Mouse (Mus musculus) liver, embryonic 14.5 days (tissue): Measurements from ENCODE around the gene Actr1a. TPM values are rescaled to one million over a fixed set of nuclear protein-coding genes. Genes with fewer than 3 reads are reported as not detected.

Source experiments
- ATAC-seq: fragments of 200-750 bp; cut with Nextera tagmentation; 2 replicates; pipeline ENCODE4 v1.8.0; 2017; ENCODE audit warnings: moderate number of reproducible peaks, mild to moderate bottlenecking, moderate library complexity; ENCODE audit not compliant: insufficient read depth
- DNase-seq, 3 experiments: peaks; one replicate each; pipeline ENCODE4 v3.0.0-alpha.2; 2012 to 2013; ENCODE audit warnings: low read depth in 3 of 3, low spot score in 3 of 3
- H3K27ac ChIP-seq: fragments of 300-500 bp; sonication (generic); 2 replicates; pipeline ENCODE4 v1.5.1; 2014; ENCODE audit warnings: moderate library complexity, mild to moderate bottlenecking, control low read depth, inconsistent platforms
- H3K27me3 ChIP-seq: fragments of 300-500 bp; sonication (generic); 2 replicates; pipeline ENCODE4 v1.6.1; 2014; ENCODE audit warnings: mild to moderate bottlenecking, low read length, moderate library complexity; ENCODE audit not compliant: control insufficient read depth, insufficient read depth
- H3K36me3 ChIP-seq: fragments of 300-500 bp; sonication (generic); replicated peaks from 2 replicates; pipeline ENCODE4 v1.6.1; 2014; ENCODE audit warnings: low read depth; ENCODE audit not compliant: control insufficient read depth, insufficient read depth
- H3K4me1 ChIP-seq, 2 experiments: fragments of 200-500 bp in 1 of 2; fragments of 300-500 bp in 1 of 2; sonication (generic) in 1 of 2; replicated peaks; 2 replicates each; pipeline ENCODE4 v1.6.1; 2012 to 2014; ENCODE audit warnings: antibody characterized with exemption in 1 of 2, inconsistent platforms in 1 of 2, low read length in 1 of 2; ENCODE audit not compliant: control insufficient read depth in 2 of 2, insufficient read depth in 2 of 2
- H3K4me2 ChIP-seq: fragments of 300-500 bp; sonication (generic); 2 replicates; pipeline ENCODE4 v1.6.1; 2014; ENCODE audit warnings: low read depth, mild to moderate bottlenecking, control low read depth, moderate library complexity
- H3K4me3 ChIP-seq, 2 experiments: fragments of 200-500 bp in 1 of 2; fragments of 300-500 bp in 1 of 2; sonication (generic) in 1 of 2; 2 replicates each; pipeline ENCODE4 v1.5.1; 2012 to 2014; ENCODE audit warnings: low read depth in 2 of 2, low read length in 2 of 2, mild to moderate bottlenecking in 2 of 2, control low read depth in 1 of 2, inconsistent platforms in 1 of 2, moderate library complexity in 1 of 2; ENCODE audit not compliant: insufficient read depth in 1 of 2
- H3K9ac ChIP-seq: fragments of 300-500 bp; sonication (generic); replicated peaks from 2 replicates; pipeline ENCODE4 v1.6.1; 2014; ENCODE audit warnings: mild to moderate bottlenecking, control low read depth, moderate library complexity
- H3K9me3 ChIP-seq: fragments of 300-500 bp; sonication (generic); 2 replicates; pipeline ENCODE4 v1.6.1; 2016; ENCODE audit warnings: low read length, mixed read lengths; ENCODE audit not compliant: control insufficient read depth
- CTCF ChIP-seq: IDR thresholded peaks from 2 replicates; pipeline ENCODE4 v1.5.1; 2016; ENCODE audit warnings: antibody characterized with exemption, low read depth, control low read depth
- EP300 ChIP-seq: IDR thresholded peaks from 2 replicates; pipeline ENCODE4 v1.6.1; 2016; ENCODE audit warnings: antibody characterized with exemption, low read depth
- WGBS: fragments of 180-500 bp; shearing (Covaris S2); extraction: QIAGEN DNeasy Blood & Tissue Kit; methylation state at CpG from one replicate; pipeline ENCODE4 v1.1.7; 2014; ENCODE audit not compliant: insufficient replicate concordance; 5-methylcytosine and 5-hydroxymethylcytosine counted together
- polyA plus RNA-seq, 2 experiments: library from polyadenylated mRNA; depleted of rRNA in 1 of 2; stranded (reverse) in 1 of 2; unstranded in 1 of 2; fragments of >200 nt; fragmentation: Nextera tagmentation in 1 of 2; extraction: Ambion mirVana in 1 of 2; gene quantifications; 2 replicates each; pipeline versions ENCODE4 v1.2.1 to v1.2.3; 2012 to 2014

Gene Actr1a
- polyA plus RNA-seq, 2 experiments, result 28.1 to 47.0 TPM

DNA sequence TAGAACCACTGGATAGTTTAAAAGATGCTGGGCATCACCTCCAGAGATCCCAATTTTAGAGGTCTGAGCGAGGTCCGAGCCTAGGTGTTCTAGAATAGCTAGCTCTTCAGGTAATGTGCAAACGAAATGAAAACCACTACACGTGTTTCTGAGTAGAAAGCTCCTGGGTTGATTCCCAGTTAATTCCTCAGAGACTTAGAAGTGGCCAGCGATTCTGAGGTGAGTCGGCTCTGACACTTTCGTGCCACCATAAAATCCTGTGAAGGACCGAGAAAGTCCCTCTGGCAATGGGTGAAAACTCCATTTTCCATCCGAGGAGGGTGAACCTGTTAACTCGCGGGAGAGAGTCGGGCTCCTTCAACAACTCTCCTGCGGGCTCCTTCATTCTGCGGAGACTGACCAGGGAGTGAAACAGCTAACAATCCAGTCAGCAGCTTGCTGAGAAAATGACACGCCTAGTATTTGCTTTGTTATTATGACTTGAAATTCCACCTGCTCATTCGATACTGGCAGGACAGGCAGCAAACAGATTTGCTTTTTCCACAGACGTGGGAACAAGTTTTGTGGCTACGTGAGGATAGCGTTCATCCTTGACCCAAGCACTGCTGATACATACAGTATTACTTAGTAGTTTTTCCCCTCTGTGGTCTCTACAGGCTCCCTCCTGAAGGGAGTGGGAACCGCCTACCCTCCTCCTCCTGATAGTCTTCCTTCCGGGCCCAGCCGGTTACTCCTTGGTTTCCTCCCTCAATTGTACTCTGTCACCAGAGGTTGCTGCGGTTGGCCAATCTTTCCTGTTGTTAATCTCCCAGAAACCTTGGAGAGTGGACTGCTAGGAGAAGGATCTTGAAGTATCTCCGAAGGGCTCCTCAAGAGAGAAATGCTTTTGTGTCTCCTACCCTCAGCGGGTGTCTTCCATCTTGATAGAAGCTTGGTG is 37.9 kb downstream of the Actr1a start:
- Histone ChIP-seq H3K27me3 (no peaks in the 10 kb centered on the region), H3K27ac (peak overlapping the region; percentile 39), H3K4me1 (peaks cover 12 to 25% of the 10 kb centered on the region in 2 experiments), H3K9ac (peak overlapping the region; percentile 72), H3K9me3 (no peaks in the 10 kb centered on the region), H3K4me3 (peak overlapping the region; percentile 63 to 77), H3K4me2 (peak overlapping the region; percentile 100), H3K36me3 (no peaks in the 10 kb centered on the region)
- no peak for TF ChIP-seq EP300
- no peak for TF ChIP-seq CTCF
- WGBS, result 2% methylated on average over 25 of the region's 25 CpGs
- DNase-seq (no peak), ATAC-seq (peak; percentile 36; the same call in 1 of the 2 replicates)

DNA sequence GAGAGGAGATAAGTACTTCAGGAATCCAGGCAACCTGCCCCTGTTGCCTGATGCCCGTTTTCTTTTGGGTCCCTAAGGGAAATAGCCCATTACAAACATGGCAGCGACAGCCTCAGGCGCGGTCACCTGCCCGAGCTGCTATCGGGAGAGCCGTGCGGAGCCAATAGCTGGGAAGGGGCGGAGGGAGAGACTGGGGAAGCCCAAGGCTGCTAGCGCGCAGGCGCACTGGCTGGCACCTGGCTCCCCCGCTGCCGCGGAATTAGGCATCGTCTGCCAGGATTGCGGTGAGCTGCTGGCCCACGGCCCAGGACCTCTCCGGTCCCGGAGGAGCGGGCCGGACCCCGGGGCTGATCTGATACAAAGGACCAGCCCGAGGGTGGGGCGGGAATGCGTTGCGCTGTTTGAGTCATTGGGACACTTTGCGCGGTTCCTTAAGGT is 38.8 kb downstream of the Actr1a start:
- H3K9me3 ChIP-seq, result no peaks in the 10 kb centered on the region
- peaks cover 12 to 26% of the 10 kb centered on the region in 2 experiments for H3K4me1 ChIP-seq
- peak overlapping the region; percentile 63 to 77 for H3K4me3 ChIP-seq
- no peaks in the 10 kb centered on the region for H3K36me3 ChIP-seq
- H3K4me2 ChIP-seq, result peak overlapping the region; percentile 100
- H3K9ac ChIP-seq, result peak overlapping the region; percentile 72
- under 1% methylated on average over 29 of the region's 29 CpGs for WGBS
- H3K27me3 ChIP-seq, result no peaks in the 10 kb centered on the region
- no peak overlapping the region for H3K27ac ChIP-seq
- TF ChIP-seq CTCF (no peak), EP300 (no peak)
- DNase-seq (peak; percentile 73 to 83 (median 75)), ATAC-seq (peak; percentile 86)

DNA sequence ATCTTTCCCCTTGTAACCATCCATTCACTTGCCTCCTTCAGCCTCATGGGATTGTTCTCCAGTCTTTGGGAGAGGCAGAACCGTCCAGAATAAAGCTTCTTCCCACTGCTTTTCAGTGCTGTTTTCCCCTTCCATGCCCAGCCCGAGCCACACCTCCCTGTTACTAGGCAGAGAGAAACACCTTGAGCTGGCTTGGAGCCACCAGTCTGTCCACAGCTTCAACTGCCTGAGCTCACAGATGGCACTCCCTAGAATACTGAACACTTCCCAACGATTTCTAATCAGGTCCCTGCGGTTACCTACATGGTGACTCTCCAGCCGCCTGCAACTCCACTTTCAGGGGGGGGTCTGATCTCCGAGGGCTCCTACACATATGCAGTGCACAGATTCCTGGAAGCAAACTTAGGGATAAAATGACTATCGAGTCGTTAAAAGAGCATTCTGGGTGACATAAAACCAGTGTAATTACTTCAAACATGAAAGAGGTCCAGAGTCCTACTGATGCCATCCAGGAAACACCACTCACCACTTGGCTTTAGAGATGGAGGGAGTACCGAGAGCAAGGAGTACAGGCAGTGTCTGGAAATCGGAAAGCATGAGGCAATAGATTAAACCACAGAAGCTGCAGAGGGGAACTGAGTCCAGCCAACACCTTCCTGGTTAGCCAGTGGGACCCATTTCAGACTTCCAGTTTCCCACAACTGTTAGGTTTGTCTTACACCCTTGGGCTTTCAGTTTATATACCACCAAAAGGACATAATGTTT is 45.2 kb downstream of the Actr1a start, which contains the start of gene 2310034G01Rik:
TSS of gene 2310034G01Rik (minus strand) at position 135 of the 765 bp plus-strand sequence.
- no peaks in the 10 kb centered on the region for H3K36me3 ChIP-seq
- H3K9ac ChIP-seq, result peak within 1 kb of the TSS; percentile 59
- 49% methylated on average over 10 of the region's 10 CpGs for WGBS
- DNase-seq (no peak), ATAC-seq (no peak)
- no peaks in the 10 kb centered on the region for H3K9me3 ChIP-seq
- H3K4me2 ChIP-seq, result peak within 1 kb of the TSS; percentile 73
- H3K27ac ChIP-seq, result no peak within 1 kb of the TSS
- H3K4me3 ChIP-seq, result peak within 1 kb of the TSS; percentile 59 to 61
- peaks cover 3 to 17% of the 10 kb centered on the region in 2 experiments for H3K4me1 ChIP-seq
- TF ChIP-seq CTCF, result no peak
- no peak for TF ChIP-seq EP300
- peaks cover 5% of the 10 kb centered on the region; the same call in 1 of the 2 replicates for H3K27me3 ChIP-seq

GRCm38 (mm10) chr19:46349550-46349949 is 46.0 kb downstream of the Actr1a start:
- no peak overlapping the region; the same call in 1 of the 2 replicates for H3K9ac ChIP-seq
- peak overlapping the region; percentile 73 for H3K4me2 ChIP-seq
- H3K4me1 ChIP-seq, result peaks cover 3 to 23% of the 10 kb centered on the region in 2 experiments
- WGBS, result 53% methylated on average over 6 of the region's 6 CpGs
- no peaks in the 10 kb centered on the region for H3K36me3 ChIP-seq
- no peak for DNase-seq
- peak overlapping the region; percentile 59 to 61 for H3K4me3 ChIP-seq
- no peak for ATAC-seq
- H3K27ac ChIP-seq, result no peak overlapping the region
- H3K27me3 ChIP-seq, result peaks cover 5% of the 10 kb centered on the region; the same call in 1 of the 2 replicates
- no peaks in the 10 kb centered on the region for H3K9me3 ChIP-seq
- no peak for TF ChIP-seq EP300
- no peak for TF ChIP-seq CTCF
